Mouse (Mus musculus): ENCODE data around the gene Hist1h3c. TPM values are rescaled to one million over a fixed set of nuclear protein-coding genes. Genes with fewer than 3 reads are reported as not detected.
"Not testable (repeated sequence)": the region's sequence is repeated elsewhere in the genome, so short reads cannot be mapped to it uniquely, and the experiment has no call there.

Gene Hist1h3c
- polyA plus RNA-seq, 1 experiment, result 2.3 TPM

DNA sequence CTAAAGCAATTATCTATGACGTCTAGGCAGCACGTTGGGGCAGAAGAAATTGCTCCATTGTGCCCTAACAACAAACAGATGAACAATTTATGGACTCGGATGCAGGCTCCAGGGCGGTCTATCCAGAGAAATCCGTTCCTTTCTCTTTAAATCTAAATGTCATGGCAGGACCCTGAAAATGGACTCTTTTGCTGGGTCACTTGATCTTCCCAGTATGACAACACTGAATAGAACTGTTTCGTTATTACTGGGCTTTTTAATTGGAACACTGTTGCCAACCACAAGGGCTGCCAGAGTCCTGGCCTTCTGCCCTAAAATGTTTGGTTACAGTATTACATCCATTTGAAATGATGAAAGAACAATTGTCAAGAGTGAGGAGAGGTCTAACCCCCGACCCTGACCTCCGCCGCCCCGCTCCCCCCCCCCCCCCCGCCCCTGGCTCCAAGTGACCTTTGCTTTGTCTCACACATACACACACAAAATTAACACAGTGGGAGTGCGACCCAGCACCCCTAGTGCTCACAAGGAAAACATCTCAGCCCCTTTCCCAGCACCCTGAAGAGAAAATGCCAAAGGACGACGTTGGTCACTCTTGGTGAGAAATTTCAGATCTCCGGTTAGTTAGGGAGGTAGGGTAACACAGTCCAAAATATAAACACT lies 35.6 kb downstream of the Hist1h3c start:
- Histone ChIP-seq H3K27ac (ENCODE audit: control insufficient read depth, insufficient read depth, low read depth, low read length) (peak overlapping the region; percentile 50), H3K36me3 (ENCODE audit: control insufficient read depth, insufficient read depth, low read length) (no peaks in the 10 kb centered on the region), H3K27me3 (ENCODE audit: control insufficient read depth, insufficient read depth, low read length) (no peaks in the 10 kb centered on the region), H3K4me1 (ENCODE audit: control insufficient read depth, insufficient read depth, low read length) (peaks cover 6% of the 10 kb centered on the region), H3K4me3 (ENCODE audit: control insufficient read depth, low read depth, low read length) (peak overlapping the region; percentile 79)
- TF ChIP-seq CTCF (IDR thresholded peaks at IDR 0.05; ENCODE audit: control insufficient read depth, insufficient read depth, insufficient replicate concordance, low read depth, low read length), result no peak
- TF ChIP-seq POLR2A (IDR thresholded peaks at IDR 0.05; ENCODE audit: control insufficient read depth, low read depth, low read length), result no peak

DNA sequence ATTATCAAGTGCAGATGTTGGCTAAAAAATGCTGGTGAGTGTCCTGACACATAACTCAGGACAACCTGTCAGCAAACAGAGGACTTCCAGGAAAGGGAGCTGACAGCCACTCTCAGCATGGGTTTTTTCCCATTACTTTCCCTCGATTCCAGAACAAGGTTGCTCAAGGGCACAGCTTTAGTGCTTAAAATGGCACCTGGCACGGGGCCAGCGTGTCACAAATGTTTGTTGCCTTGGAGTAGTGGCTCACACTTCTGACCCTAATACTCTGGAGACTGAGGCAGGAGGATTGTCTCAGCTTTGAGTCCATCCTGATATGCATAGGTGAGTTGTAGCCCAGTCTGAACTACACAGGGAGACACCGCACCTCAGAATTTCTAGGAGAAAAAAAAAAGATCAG lies 36.7 kb downstream of the Hist1h3c start:
- no peak overlapping the region for H3K4me3 ChIP-seq (ENCODE audit: control insufficient read depth, low read depth, low read length)
- peaks cover 6% of the 10 kb centered on the region for H3K4me1 ChIP-seq (ENCODE audit: control insufficient read depth, insufficient read depth, low read length)
- no peak overlapping the region for H3K27ac ChIP-seq (ENCODE audit: control insufficient read depth, insufficient read depth, low read depth, low read length)
- no peak for TF ChIP-seq POLR2A (IDR thresholded peaks at IDR 0.05; ENCODE audit: control insufficient read depth, low read depth, low read length)
- no peak for TF ChIP-seq CTCF (IDR thresholded peaks at IDR 0.05; ENCODE audit: control insufficient read depth, insufficient read depth, insufficient replicate concordance, low read depth, low read length)
- no peaks in the 10 kb centered on the region for H3K27me3 ChIP-seq (ENCODE audit: control insufficient read depth, insufficient read depth, low read length)
- no peaks in the 10 kb centered on the region for H3K36me3 ChIP-seq (ENCODE audit: control insufficient read depth, insufficient read depth, low read length)

DNA sequence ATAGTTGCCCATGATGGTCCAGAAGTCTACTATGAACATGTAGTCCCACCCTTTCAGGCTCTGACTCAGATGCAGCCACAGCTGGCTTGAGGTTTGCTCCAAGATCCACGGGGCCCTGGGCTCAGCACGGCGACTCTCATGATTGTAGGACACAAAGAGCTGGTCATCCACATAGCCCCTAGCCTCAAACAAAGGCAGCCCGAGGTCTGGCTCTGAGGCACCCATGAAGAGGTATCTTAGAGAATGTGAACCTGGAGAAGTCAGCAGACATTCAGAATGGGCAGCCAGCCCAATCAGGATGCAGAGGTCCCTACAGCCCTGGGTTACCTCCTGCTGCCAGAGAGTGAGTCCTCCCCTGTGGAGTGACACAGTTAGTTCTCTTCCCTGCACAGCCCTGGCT lies 37.4 kb downstream of the Hist1h3c start:
- TF ChIP-seq CTCF (IDR thresholded peaks at IDR 0.05; ENCODE audit: control insufficient read depth, insufficient read depth, insufficient replicate concordance, low read depth, low read length) (no peak), POLR2A (IDR thresholded peaks at IDR 0.05; ENCODE audit: control insufficient read depth, low read depth, low read length) (no peak)
- Histone ChIP-seq H3K4me3 (ENCODE audit: control insufficient read depth, low read depth, low read length) (no peak overlapping the region), H3K27me3 (ENCODE audit: control insufficient read depth, insufficient read depth, low read length) (no peaks in the 10 kb centered on the region), H3K4me1 (ENCODE audit: control insufficient read depth, insufficient read depth, low read length) (peaks cover 6% of the 10 kb centered on the region), H3K27ac (ENCODE audit: control insufficient read depth, insufficient read depth, low read depth, low read length) (no peak overlapping the region), H3K36me3 (ENCODE audit: control insufficient read depth, insufficient read depth, low read length) (no peaks in the 10 kb centered on the region)

DNA sequence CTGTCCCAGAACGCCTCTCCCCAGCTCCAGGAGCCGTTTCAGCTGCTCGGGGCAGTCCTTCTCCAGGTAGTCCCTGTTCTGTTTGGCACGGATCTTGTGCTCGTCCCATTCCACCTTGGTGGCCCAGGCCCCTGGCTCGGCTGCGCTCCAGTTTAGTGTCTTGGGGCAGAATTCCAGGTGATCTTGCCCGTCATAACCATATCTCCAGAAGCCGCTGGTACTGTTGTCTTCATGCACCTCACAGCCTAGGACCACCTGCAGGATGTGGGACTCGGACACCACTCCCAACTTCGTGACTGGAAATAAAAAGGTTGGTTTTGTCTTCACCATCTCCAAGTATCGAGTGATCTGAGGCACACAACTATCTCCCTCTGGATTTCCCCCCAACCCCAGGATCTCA lies 38.6 kb downstream of the Hist1h3c start:
- Histone ChIP-seq H3K27ac (ENCODE audit: control insufficient read depth, insufficient read depth, low read depth, low read length) (no peak overlapping the region), H3K27me3 (ENCODE audit: control insufficient read depth, insufficient read depth, low read length) (no peaks in the 10 kb centered on the region), H3K4me1 (ENCODE audit: control insufficient read depth, insufficient read depth, low read length) (peaks cover 6% of the 10 kb centered on the region), H3K4me3 (ENCODE audit: control insufficient read depth, low read depth, low read length) (no peak overlapping the region), H3K36me3 (ENCODE audit: control insufficient read depth, insufficient read depth, low read length) (no peaks in the 10 kb centered on the region)
- TF ChIP-seq POLR2A (IDR thresholded peaks at IDR 0.05; ENCODE audit: control insufficient read depth, low read depth, low read length) (no peak), CTCF (IDR thresholded peaks at IDR 0.05; ENCODE audit: control insufficient read depth, insufficient read depth, insufficient replicate concordance, low read depth, low read length) (no peak)

DNA sequence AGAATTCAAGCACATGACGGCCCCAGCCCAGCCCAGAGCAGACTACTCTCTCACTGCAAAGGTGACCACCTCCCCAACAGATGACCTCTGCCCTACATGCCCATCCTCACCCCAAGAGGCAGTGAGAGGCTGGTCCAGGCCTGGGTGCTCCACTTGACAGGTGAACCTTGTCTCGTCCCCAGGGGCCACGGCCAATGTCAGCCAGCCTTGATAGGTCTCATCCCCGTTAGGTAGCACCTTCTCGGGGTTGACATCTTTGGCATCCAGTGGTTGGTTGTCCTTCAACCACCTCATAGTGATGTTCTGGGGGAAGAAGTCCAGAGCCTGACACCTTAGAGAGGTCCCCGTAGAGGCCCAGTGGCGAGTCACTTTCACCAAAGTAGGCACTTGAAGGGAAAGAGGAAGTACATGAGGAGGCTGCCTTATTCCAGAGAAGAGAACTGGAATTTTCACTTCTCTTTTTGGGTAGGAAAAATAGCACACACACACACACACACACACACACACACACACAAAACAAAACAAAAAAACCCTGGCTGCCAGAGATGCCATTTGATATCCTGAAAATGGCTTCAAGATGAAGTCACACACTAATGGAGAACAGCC lies 39.5 kb downstream of the Hist1h3c start:
- peaks cover 6% of the 10 kb centered on the region for H3K4me1 ChIP-seq (ENCODE audit: control insufficient read depth, insufficient read depth, low read length)
- H3K4me3 ChIP-seq (ENCODE audit: control insufficient read depth, low read depth, low read length), result no peak overlapping the region
- TF ChIP-seq CTCF (IDR thresholded peaks at IDR 0.05; ENCODE audit: control insufficient read depth, insufficient read depth, insufficient replicate concordance, low read depth, low read length), result no peak
- TF ChIP-seq POLR2A (IDR thresholded peaks at IDR 0.05; ENCODE audit: control insufficient read depth, low read depth, low read length), result no peak
- no peaks in the 10 kb centered on the region for H3K36me3 ChIP-seq (ENCODE audit: control insufficient read depth, insufficient read depth, low read length)
- no peak overlapping the region for H3K27ac ChIP-seq (ENCODE audit: control insufficient read depth, insufficient read depth, low read depth, low read length)
- no peaks in the 10 kb centered on the region for H3K27me3 ChIP-seq (ENCODE audit: control insufficient read depth, insufficient read depth, low read length)

DNA sequence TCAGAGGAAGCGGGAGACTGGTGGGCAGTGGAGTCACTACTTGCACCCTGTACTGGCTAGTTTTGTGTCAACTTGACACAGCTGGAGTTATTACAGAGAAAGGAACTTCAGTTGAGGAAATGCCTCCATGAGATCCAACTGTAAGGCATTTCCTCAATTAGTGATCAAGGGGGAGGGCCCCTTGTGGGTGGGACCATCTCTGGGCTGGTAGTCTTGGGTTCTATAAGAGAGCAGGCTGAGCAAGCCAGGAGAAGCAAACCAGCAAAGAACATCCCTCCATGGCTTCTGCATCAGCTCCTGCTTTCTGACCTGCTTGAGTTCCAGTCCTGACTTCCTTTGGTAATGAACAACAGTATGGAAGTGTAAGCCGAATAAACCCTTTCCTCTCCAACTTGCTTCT lies 42.6 kb downstream of the Hist1h3c start:
- H3K27ac ChIP-seq (ENCODE audit: control insufficient read depth, insufficient read depth, low read depth, low read length), result not testable (repeated sequence)

DNA sequence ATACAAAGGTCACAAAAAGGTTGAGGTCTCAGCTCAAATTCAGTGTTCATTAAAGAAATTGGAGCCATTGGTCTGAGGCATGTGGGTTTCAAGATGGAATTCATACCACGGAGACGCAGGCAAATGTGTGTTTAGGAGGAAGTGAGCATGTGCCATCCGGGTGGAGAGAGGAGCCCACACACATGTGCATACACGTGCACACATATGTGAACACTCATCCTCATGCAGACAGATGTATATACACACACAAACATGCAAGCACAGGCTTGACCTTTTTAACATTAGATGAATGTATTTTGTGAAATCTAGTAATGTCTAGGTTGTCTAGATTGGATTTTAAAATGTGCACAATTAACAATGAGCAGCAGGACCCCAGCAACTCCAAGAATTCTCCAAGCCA lies 43.2 kb downstream of the Hist1h3c start:
- no peaks in the 10 kb centered on the region for H3K36me3 ChIP-seq (ENCODE audit: control insufficient read depth, insufficient read depth, low read length)
- no peak overlapping the region for H3K4me3 ChIP-seq (ENCODE audit: control insufficient read depth, low read depth, low read length)
- TF ChIP-seq CTCF (IDR thresholded peaks at IDR 0.05; ENCODE audit: control insufficient read depth, insufficient read depth, insufficient replicate concordance, low read depth, low read length) (no peak), POLR2A (IDR thresholded peaks at IDR 0.05; ENCODE audit: control insufficient read depth, low read depth, low read length) (no peak)
- H3K27me3 ChIP-seq (ENCODE audit: control insufficient read depth, insufficient read depth, low read length), result no peaks in the 10 kb centered on the region
- H3K27ac ChIP-seq (ENCODE audit: control insufficient read depth, insufficient read depth, low read depth, low read length), result no peak overlapping the region
- H3K4me1 ChIP-seq (ENCODE audit: control insufficient read depth, insufficient read depth, low read length), result no peaks in the 10 kb centered on the region; the same call in 1 of the 2 replicates

More for the DNA sequence above, 42.6 kb downstream of the Hist1h3c start:
- not testable (repeated sequence) for H3K36me3 ChIP-seq (ENCODE audit: control insufficient read depth, insufficient read depth, low read length); H3K27me3 ChIP-seq (ENCODE audit: control insufficient read depth, insufficient read depth, low read length); H3K4me3 ChIP-seq (ENCODE audit: control insufficient read depth, low read depth, low read length); H3K4me1 ChIP-seq (ENCODE audit: control insufficient read depth, insufficient read depth, low read length)

All from testis, adult 2 months (tissue).